Mouse (Mus musculus): Measurements from ENCODE around the gene Ripply3.

Gene Ripply3

GRCm38 (mm10) chr16:94327781-94328711, at the start of gene Ripply3:
Ripply3 (plus strand) TSS chr16:94328420.
- no peak for DNase-seq (ENCODE audit: low read depth, low spot score)

GRCm38 (mm10) chr16:94283972-94284371, 44.2 kb upstream of the Ripply3 start:
- DNase-seq (ENCODE audit: low read depth, low spot score), result no peak

GRCm38 (mm10) chr16:94287826-94288225, 40.4 kb upstream of the Ripply3 start:
- no peak for DNase-seq (ENCODE audit: low read depth, low spot score)

GRCm38 (mm10) chr16:94289138-94290072, 38.8 kb upstream of the Ripply3 start:
- DNase-seq (ENCODE audit: low read depth, low spot score), result no peak

GRCm38 (mm10) chr16:94290073-94290999, 37.9 kb upstream of the Ripply3 start:
- peak; percentile 60 for DNase-seq (ENCODE audit: low read depth, low spot score)

GRCm38 (mm10) chr16:94291141-94291540, 37.1 kb upstream of the Ripply3 start:
- DNase-seq (ENCODE audit: low read depth, low spot score), result no peak

GRCm38 (mm10) chr16:94298081-94298480, 30.1 kb upstream of the Ripply3 start:
- no peak for DNase-seq (ENCODE audit: low read depth, low spot score)

- DNase-seq (ENCODE audit: low read depth, low spot score), result no peak
Observed at GRCm38 (mm10) chr16:94299210-94299609, 29.0 kb upstream of the Ripply3 start.

GRCm38 (mm10) chr16:94301194-94301593, 27.0 kb upstream of the Ripply3 start:
- DNase-seq (ENCODE audit: low read depth, low spot score), result no peak

- DNase-seq (ENCODE audit: low read depth, low spot score), result no peak
Observed at GRCm38 (mm10) chr16:94301696-94302095, 26.5 kb upstream of the Ripply3 start.

- peak; percentile 41 for DNase-seq (ENCODE audit: low read depth, low spot score)
Observed at GRCm38 (mm10) chr16:94302274-94303202, 25.7 kb upstream of the Ripply3 start.

- no peak for DNase-seq (ENCODE audit: low read depth, low spot score)
Observed at GRCm38 (mm10) chr16:94303203-94303535, 25.1 kb upstream of the Ripply3 start.

GRCm38 (mm10) chr16:94307526-94307925, 20.7 kb upstream of the Ripply3 start:
- DNase-seq (ENCODE audit: low read depth, low spot score), result no peak

GRCm38 (mm10) chr16:94307942-94308341, 20.3 kb upstream of the Ripply3 start:
- DNase-seq (ENCODE audit: low read depth, low spot score), result no peak

GRCm38 (mm10) chr16:94309025-94309424, 19.2 kb upstream of the Ripply3 start:
- no peak for DNase-seq (ENCODE audit: low read depth, low spot score)

GRCm38 (mm10) chr16:94311416-94311815, 16.8 kb upstream of the Ripply3 start:
- no peak for DNase-seq (ENCODE audit: low read depth, low spot score)

GRCm38 (mm10) chr16:94311931-94312330, 16.3 kb upstream of the Ripply3 start:
- no peak for DNase-seq (ENCODE audit: low read depth, low spot score)

GRCm38 (mm10) chr16:94312663-94313228, 15.5 kb upstream of the Ripply3 start:
- DNase-seq (ENCODE audit: low read depth, low spot score), result peak; percentile 93

GRCm38 (mm10) chr16:94313229-94314030, 14.8 kb upstream of the Ripply3 start, which contains the start of gene Hlcs:
Hlcs (minus strand) TSS chr16:94313571.
- DNase-seq (ENCODE audit: low read depth, low spot score), result peak; percentile 98

Data from skeletal muscle tissue, adult 2 months (tissue).